Mouse (Mus musculus): Measurements from ENCODE around the gene Gm49388.

GRCm38 (mm10) chr7:127761026-127761425 lies 24.4 kb upstream of the Gm49388 start:
- TF ChIP-seq CTCF (IDR thresholded peaks at IDR 0.05; ENCODE audit: low read depth) (peak; percentile 97), EP300 (optimal IDR thresholded peaks at IDR 0.05) (no peak)
